Mouse (Mus musculus): Measurements from ENCODE around the gene Mpp4.

- TF ChIP-seq GATA1 (IDR thresholded peaks at IDR 0.05; ENCODE audit: borderline replicate concordance, low read length) (no peak), TAL1 (conservative IDR thresholded peaks at IDR 0.05; ENCODE audit: low read depth, low read length) (no peak), CTCF (IDR thresholded peaks at IDR 0.05; ENCODE audit: low read depth, low read length) (no peak), POLR2AphosphoS5 (IDR thresholded peaks at IDR 0.05; ENCODE audit: insufficient replicate concordance, low read depth, low read length) (no peak)
Observed at GRCm38 (mm10) chr1:59110524-59110923, 52.7 kb downstream of the Mpp4 start.

Data from G1E (cell line).